Mouse (Mus musculus): Measurements from ENCODE around the gene Yipf1. TPM values are rescaled to one million over a fixed set of nuclear protein-coding genes. Genes with fewer than 3 reads are reported as not detected.

Yipf1 gene
- polyA plus RNA-seq, 2 experiments, result 11.9 to 23.0 TPM

DNA sequence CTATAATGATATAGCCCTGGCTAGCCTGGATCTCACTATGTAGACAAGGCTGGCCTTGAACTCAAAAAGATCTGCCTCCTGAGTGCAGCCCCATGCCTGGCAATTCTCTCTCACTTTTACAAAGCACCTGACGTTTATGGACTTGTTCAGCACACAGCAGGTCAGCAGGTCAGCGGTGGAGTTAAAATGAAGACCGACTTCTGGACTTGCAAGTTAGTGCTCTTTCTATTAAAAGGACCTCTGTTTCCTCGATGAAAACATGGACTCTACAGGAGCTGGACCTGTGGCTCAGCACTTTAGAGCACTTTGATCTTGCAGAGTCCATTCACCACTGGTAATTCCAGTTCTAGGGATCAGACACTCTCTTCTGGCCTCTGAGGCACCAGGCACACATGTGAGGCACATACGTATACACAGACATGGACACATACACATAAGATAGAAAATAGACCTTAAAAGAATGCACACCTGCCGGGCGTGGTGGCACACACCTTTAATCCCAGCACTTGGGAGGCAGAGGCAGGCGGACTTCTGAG is 16.0 kb upstream of the Yipf1 start:
- H3K9me3 ChIP-seq (ENCODE audit: control insufficient read depth, low read length), result no peaks in the 10 kb centered on the region
- H3K27me3 ChIP-seq (ENCODE audit: control insufficient read depth, insufficient read depth, low read length), result no peaks in the 10 kb centered on the region
- peaks cover 0 to 6% of the 10 kb centered on the region in 2 experiments; a peak in 2 of 4 replicates for H3K4me1 ChIP-seq (replicated peaks; ENCODE audit: control insufficient read depth in 2 of 2, insufficient read depth in 2 of 2, low read length in 1 of 2)
- no peaks in the 10 kb centered on the region for H3K36me3 ChIP-seq (replicated peaks; ENCODE audit: control insufficient read depth, insufficient read depth, low read depth)
- ATAC-seq (ENCODE audit: insufficient read depth) (no peak), DNase-seq (ENCODE audit: low read depth in 3 of 3, low spot score in 3 of 3) (no peak)
- no peak overlapping the region for H3K27ac ChIP-seq
- H3K9ac ChIP-seq (replicated peaks), result no peak overlapping the region
- no peak for TF ChIP-seq CTCF (IDR thresholded peaks at IDR 0.05; ENCODE audit: low read depth)
- TF ChIP-seq EP300 (IDR thresholded peaks at IDR 0.05; ENCODE audit: low read depth), result no peak
- WGBS (ENCODE audit: insufficient replicate concordance), result 58% methylated on average over 8 of the region's 8 CpGs
- H3K4me2 ChIP-seq (ENCODE audit: low read depth), result no peak overlapping the region
- no peak overlapping the region for H3K4me3 ChIP-seq (ENCODE audit: insufficient read depth in 1 of 2, low read depth in 2 of 2, low read length in 2 of 2)

DNA sequence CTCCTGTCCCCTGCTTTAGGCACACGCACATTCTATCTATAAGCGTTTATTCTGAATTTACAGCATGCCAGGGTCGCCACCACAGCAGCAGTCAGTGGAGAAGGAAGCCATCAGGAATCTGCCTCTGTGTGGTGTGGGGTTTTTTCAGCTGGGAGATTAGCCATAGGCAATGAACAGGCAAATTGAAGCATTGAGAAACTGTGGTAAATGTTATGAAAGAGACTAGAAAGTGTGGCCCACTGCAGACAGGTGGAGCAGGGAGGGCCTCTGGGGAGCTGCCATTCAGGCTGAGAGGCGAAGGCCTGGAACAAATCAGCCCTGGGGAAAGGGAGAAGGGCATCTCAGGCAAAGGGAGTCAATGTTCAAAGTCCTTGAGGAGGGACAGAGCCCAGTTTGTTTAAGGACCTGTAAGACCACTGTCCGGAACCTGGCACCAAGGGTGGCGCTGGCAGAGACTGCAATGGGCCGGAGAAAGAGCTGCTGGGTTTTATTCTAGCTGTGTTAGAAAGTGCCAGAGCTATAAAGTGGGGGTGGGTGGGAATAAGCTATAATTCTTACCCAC is 14.3 kb upstream of the Yipf1 start:
- Histone ChIP-seq H3K36me3 (replicated peaks; ENCODE audit: control insufficient read depth, insufficient read depth, low read depth) (no peaks in the 10 kb centered on the region), H3K4me1 (replicated peaks; ENCODE audit: control insufficient read depth in 2 of 2, insufficient read depth in 2 of 2, low read length in 1 of 2) (peaks cover 0 to 11% of the 10 kb centered on the region in 2 experiments; a peak in 2 of 4 replicates), H3K4me3 (ENCODE audit: insufficient read depth in 1 of 2, low read depth in 2 of 2, low read length in 2 of 2) (no peak overlapping the region), H3K27ac (no peak overlapping the region), H3K9me3 (ENCODE audit: control insufficient read depth, low read length) (no peaks in the 10 kb centered on the region), H3K9ac (replicated peaks) (no peak overlapping the region), H3K27me3 (ENCODE audit: control insufficient read depth, insufficient read depth, low read length) (no peaks in the 10 kb centered on the region), H3K4me2 (ENCODE audit: low read depth) (no peak overlapping the region)
- 67% methylated on average over 7 of the region's 7 CpGs for WGBS (ENCODE audit: insufficient replicate concordance)
- no peak for DNase-seq (ENCODE audit: low read depth in 3 of 3, low spot score in 3 of 3)
- no peak for TF ChIP-seq CTCF (IDR thresholded peaks at IDR 0.05; ENCODE audit: low read depth)
- no peak for TF ChIP-seq EP300 (IDR thresholded peaks at IDR 0.05; ENCODE audit: low read depth)
- no peak for ATAC-seq (ENCODE audit: insufficient read depth)

DNA sequence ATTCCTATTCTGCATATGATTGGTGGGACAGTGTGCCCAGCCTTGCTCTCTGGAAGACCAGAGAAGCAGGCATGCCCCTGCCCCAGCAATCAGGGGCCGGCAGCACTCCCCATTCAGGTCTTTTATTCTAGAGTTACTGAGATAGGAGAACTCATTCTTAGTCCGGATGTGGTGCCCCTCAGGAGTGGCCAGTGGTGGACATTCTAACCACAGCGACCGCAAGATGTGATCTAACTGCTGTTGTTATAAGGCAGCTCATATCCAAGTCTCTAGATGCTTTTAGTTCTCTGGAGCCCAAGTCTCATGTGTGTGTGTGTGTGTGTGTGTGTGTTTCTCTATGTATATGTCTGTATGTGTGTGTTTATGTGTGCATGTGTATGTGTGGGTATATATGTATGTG is 13.8 kb upstream of the Yipf1 start:
- TF ChIP-seq CTCF (IDR thresholded peaks at IDR 0.05; ENCODE audit: low read depth), result no peak
- no peak for TF ChIP-seq EP300 (IDR thresholded peaks at IDR 0.05; ENCODE audit: low read depth)
- no peaks in the 10 kb centered on the region for H3K27me3 ChIP-seq (ENCODE audit: control insufficient read depth, insufficient read depth, low read length)
- no peak overlapping the region for H3K4me2 ChIP-seq (ENCODE audit: low read depth)
- DNase-seq (ENCODE audit: low read depth in 3 of 3, low spot score in 3 of 3), result no peak
- H3K9me3 ChIP-seq (ENCODE audit: control insufficient read depth, low read length), result no peaks in the 10 kb centered on the region
- H3K4me1 ChIP-seq (replicated peaks; ENCODE audit: control insufficient read depth in 2 of 2, insufficient read depth in 2 of 2, low read length in 1 of 2), result peaks cover 0 to 11% of the 10 kb centered on the region in 2 experiments; a peak in 2 of 4 replicates
- no peak overlapping the region for H3K27ac ChIP-seq
- 33% methylated on average over 4 of the region's 4 CpGs for WGBS (ENCODE audit: insufficient replicate concordance)
- ATAC-seq (ENCODE audit: insufficient read depth), result no peak
- no peak overlapping the region for H3K4me3 ChIP-seq (ENCODE audit: insufficient read depth in 1 of 2, low read depth in 2 of 2, low read length in 2 of 2)
- no peak overlapping the region for H3K9ac ChIP-seq (replicated peaks)
- no peaks in the 10 kb centered on the region for H3K36me3 ChIP-seq (replicated peaks; ENCODE audit: control insufficient read depth, insufficient read depth, low read depth)

DNA sequence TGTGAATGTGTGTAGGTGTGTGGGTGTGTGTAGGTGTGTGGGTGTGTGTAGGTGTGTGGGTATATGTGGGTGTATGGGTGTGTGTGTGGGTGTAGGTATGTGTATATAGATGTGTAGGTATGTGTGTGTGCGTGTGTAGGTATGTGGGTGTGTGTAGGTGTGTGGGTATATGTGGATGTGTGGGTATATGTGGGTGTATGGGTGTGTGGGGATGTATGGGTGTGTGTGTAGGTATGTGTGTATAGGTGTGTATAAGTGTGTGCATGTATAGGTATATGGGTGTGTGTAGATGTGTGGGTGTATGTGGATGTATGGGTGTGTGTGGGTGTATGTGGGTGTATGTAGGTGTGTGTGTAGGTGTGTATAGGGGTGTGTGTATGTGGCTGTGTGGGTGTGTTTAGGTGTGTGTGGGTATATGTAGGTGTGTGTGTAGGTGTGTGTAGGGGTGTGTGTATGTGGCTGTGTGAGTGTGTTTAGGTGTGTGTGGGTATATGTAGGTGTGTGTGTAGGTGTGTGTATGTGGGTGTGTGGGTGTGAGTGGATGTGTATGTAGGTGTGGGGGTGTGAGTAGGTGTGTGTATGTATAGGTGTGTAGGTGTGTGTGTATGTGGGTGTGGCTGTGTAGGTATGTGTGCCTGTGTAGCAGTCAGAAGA is 13.1 kb upstream of the Yipf1 start:
- no peak overlapping the region for H3K4me3 ChIP-seq (ENCODE audit: insufficient read depth in 1 of 2, low read depth in 2 of 2, low read length in 2 of 2)
- no peaks in the 10 kb centered on the region for H3K27me3 ChIP-seq (ENCODE audit: control insufficient read depth, insufficient read depth, low read length)
- no peaks in the 10 kb centered on the region for H3K36me3 ChIP-seq (replicated peaks; ENCODE audit: control insufficient read depth, insufficient read depth, low read depth)
- peaks cover 0 to 11% of the 10 kb centered on the region in 2 experiments; a peak in 2 of 4 replicates for H3K4me1 ChIP-seq (replicated peaks; ENCODE audit: control insufficient read depth in 2 of 2, insufficient read depth in 2 of 2, low read length in 1 of 2)
- no peak overlapping the region for H3K27ac ChIP-seq
- H3K4me2 ChIP-seq (ENCODE audit: low read depth), result no peak overlapping the region
- H3K9me3 ChIP-seq (ENCODE audit: control insufficient read depth, low read length), result no peaks in the 10 kb centered on the region
- WGBS (ENCODE audit: insufficient replicate concordance), result 79% methylated on average over 1 of the region's 1 CpGs
- TF ChIP-seq CTCF (IDR thresholded peaks at IDR 0.05; ENCODE audit: low read depth), result no peak
- TF ChIP-seq EP300 (IDR thresholded peaks at IDR 0.05; ENCODE audit: low read depth), result no peak
- no peak for ATAC-seq (ENCODE audit: insufficient read depth)
- no peak overlapping the region for H3K9ac ChIP-seq (replicated peaks)
- DNase-seq (ENCODE audit: low read depth in 3 of 3, low spot score in 3 of 3), result no peak

DNA sequence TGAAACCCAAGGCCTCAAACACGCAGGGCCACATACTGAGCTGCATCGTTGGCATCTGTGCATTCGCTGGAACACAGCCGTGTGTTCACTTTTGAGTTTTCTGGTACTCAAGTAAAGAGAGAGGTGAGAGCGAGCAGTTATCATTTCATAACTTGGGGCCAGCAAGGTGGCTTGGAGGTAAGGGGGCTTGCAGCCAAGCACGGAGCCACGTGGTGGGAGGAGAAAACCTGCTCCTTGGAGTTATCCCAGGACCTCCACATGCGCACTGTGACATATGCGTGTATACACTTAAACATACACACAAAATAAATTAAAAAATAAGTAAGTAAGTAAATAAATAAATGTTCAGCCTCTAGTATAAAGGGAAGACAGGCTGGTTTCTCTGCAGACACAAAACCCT is 11.9 kb upstream of the Yipf1 start:
- no peaks in the 10 kb centered on the region for H3K36me3 ChIP-seq (replicated peaks; ENCODE audit: control insufficient read depth, insufficient read depth, low read depth)
- no peaks in the 10 kb centered on the region for H3K27me3 ChIP-seq (ENCODE audit: control insufficient read depth, insufficient read depth, low read length)
- H3K4me1 ChIP-seq (replicated peaks; ENCODE audit: control insufficient read depth in 2 of 2, insufficient read depth in 2 of 2, low read length in 1 of 2), result peaks cover 0 to 11% of the 10 kb centered on the region in 2 experiments; a peak in 2 of 4 replicates
- no peak for DNase-seq (ENCODE audit: low read depth in 3 of 3, low spot score in 3 of 3)
- WGBS (ENCODE audit: insufficient replicate concordance), result 75% methylated on average over 9 of the region's 9 CpGs
- H3K4me3 ChIP-seq (ENCODE audit: insufficient read depth in 1 of 2, low read depth in 2 of 2, low read length in 2 of 2), result no peak overlapping the region
- no peak overlapping the region for H3K9ac ChIP-seq (replicated peaks)
- ATAC-seq (ENCODE audit: insufficient read depth), result no peak
- no peak for TF ChIP-seq EP300 (IDR thresholded peaks at IDR 0.05; ENCODE audit: low read depth)
- TF ChIP-seq CTCF (IDR thresholded peaks at IDR 0.05; ENCODE audit: low read depth), result no peak
- H3K9me3 ChIP-seq (ENCODE audit: control insufficient read depth, low read length), result no peaks in the 10 kb centered on the region
- H3K4me2 ChIP-seq (ENCODE audit: low read depth), result no peak overlapping the region
- no peak overlapping the region for H3K27ac ChIP-seq

Data from liver, embryonic 14.5 days (tissue).